ENCODE assay signal across 10 mouse cellular contexts in genomic region chr15:83530233-83530632, GRCm38 (mm10). TPM values are rescaled to one million over a fixed set of nuclear protein-coding genes. Genes with fewer than 3 reads are reported as not detected.
DNase-seq lines count a peak whose midpoint lies in the region; ATAC-seq and TF ChIP-seq lines count a peak whose summit lies in the region.
"Had no signal": no experiment of that assay in that cellular context is flagged by ENCODE, and none has a peak within 500 bp of the region (broad histone marks: within the 10 kb centered on the region; RNA-seq: fewer than 3 reads in every experiment).

No protein-coding gene starts in this region.

- no peak overlapping the region for H3K9ac ChIP-seq in heart, postnatal 0 days (replicated peaks; ENCODE audit: low read depth, low read length)
- H3K9ac ChIP-seq in stomach, postnatal 0 days (ENCODE audit: low read length): no peak overlapping the region
- no peak overlapping the region for H3K9ac ChIP-seq in midbrain, postnatal 0 days (replicated peaks; ENCODE audit: low read length, poor library complexity, severe bottlenecking)
- H3K9ac ChIP-seq: limb, embryonic 12.5 days had no signal

- H3K27ac ChIP-seq in spleen, adult 2 months (ENCODE audit: insufficient read depth, low read length): peak overlapping the region; percentile 20; the same call in 1 of the 2 replicates
- H3K27ac ChIP-seq in heart, postnatal 0 days (ENCODE audit: low read depth): peak overlapping the region; percentile 72
- peak overlapping the region; percentile 58; the same call in 1 of the 2 replicates for H3K27ac ChIP-seq in stomach, postnatal 0 days (replicated peaks)
- H3K27ac ChIP-seq in midbrain, postnatal 0 days (ENCODE audit: low read depth, low read length): no peak overlapping the region
- H3K27ac ChIP-seq: limb, embryonic 12.5 days had no signal

- no peak for TF ChIP-seq CTCF in spleen, adult 2 months (IDR thresholded peaks at IDR 0.05; ENCODE audit: extremely low read depth, insufficient read depth, insufficient read length, insufficient replicate concordance)
- no peak for TF ChIP-seq CTCF in heart, postnatal 0 days (IDR thresholded peaks at IDR 0.05; ENCODE audit: low read depth)
- no peak for TF ChIP-seq CTCF in stomach, postnatal 0 days (IDR thresholded peaks at IDR 0.05; ENCODE audit: low read depth)
- TF ChIP-seq CTCF in midbrain, postnatal 0 days (IDR thresholded peaks at IDR 0.05): no peak

- WGBS in spleen, adult 2 months: 43% methylated on average over 9 of the region's 9 CpGs
- WGBS in heart, postnatal 0 days: 66% methylated on average over 9 of the region's 9 CpGs
- WGBS in stomach, postnatal 0 days: 33% methylated on average over 9 of the region's 9 CpGs
- WGBS in midbrain, postnatal 0 days: 94% methylated on average over 9 of the region's 9 CpGs

- ATAC-seq in heart, postnatal 0 days (ENCODE audit: insufficient read depth, low read depth): no peak
- peak; percentile 56 for ATAC-seq in stomach, postnatal 0 days (ENCODE audit: low FRiP score, low TSS enrichment)
- ATAC-seq in midbrain, postnatal 0 days (ENCODE audit: low FRiP score): no peak

- H3K9me3 ChIP-seq in heart, postnatal 0 days (replicated peaks; ENCODE audit: control insufficient read depth, low read length): no peaks in the 10 kb centered on the region
- no peaks in the 10 kb centered on the region for H3K9me3 ChIP-seq in stomach, postnatal 0 days (ENCODE audit: control insufficient read depth, low read length)
- H3K9me3 ChIP-seq in midbrain, postnatal 0 days (ENCODE audit: low read length): no peaks in the 10 kb centered on the region
- H3K9me3 ChIP-seq: limb, embryonic 12.5 days had no signal

- no peak for DNase-seq in spleen, adult 2 months (ENCODE audit: low read depth in 1 of 2, low spot score in 2 of 2)
- no peak for DNase-seq in spleen, postnatal 36 days (ENCODE audit: low spot score in 2 of 2)
- no peak for DNase-seq in heart, postnatal 0 days (ENCODE audit: low spot score)
- DNase-seq in kidney, postnatal 36 days: peak; percentile 73 to 87
- DNase-seq in stomach, postnatal 0 days (ENCODE audit: low spot score): peak; percentile 57
- no peak for DNase-seq in layer of hippocampus, postnatal 10 days (ENCODE audit: low spot score in 2 of 2)
- DNase-seq in midbrain, postnatal 0 days (ENCODE audit: low spot score): no peak
- no peak for DNase-seq in layer of hippocampus, postnatal 25 days (ENCODE audit: extremely low spot score in 1 of 2, low spot score in 1 of 2)
- DNase-seq: thymus, postnatal 14 days had no signal

- TF ChIP-seq EP300 in heart, postnatal 0 days (IDR thresholded peaks at IDR 0.05; ENCODE audit: low read depth): no peak
- TF ChIP-seq EP300 in stomach, postnatal 0 days (optimal IDR thresholded peaks at IDR 0.05): no peak

- peaks cover 11% of the 10 kb centered on the region; the same call in 1 of the 2 replicates for H3K4me1 ChIP-seq in spleen, adult 2 months (ENCODE audit: control insufficient read depth, insufficient read depth, insufficient read length)
- peaks cover 60% of the 10 kb centered on the region for H3K4me1 ChIP-seq in heart, postnatal 0 days (ENCODE audit: control insufficient read depth, insufficient read depth)
- no peaks in the 10 kb centered on the region; the same call in 1 of the 2 replicates for H3K4me1 ChIP-seq in stomach, postnatal 0 days (replicated peaks; ENCODE audit: control insufficient read depth, insufficient read depth)
- H3K4me1 ChIP-seq in midbrain, postnatal 0 days (ENCODE audit: insufficient read depth, low read length): peaks cover 4% of the 10 kb centered on the region; the same call in 1 of the 2 replicates

- H3K4me2 ChIP-seq in heart, postnatal 0 days (ENCODE audit: low read depth, low read length): no peak overlapping the region
- H3K4me2 ChIP-seq in stomach, postnatal 0 days (replicated peaks; ENCODE audit: low read depth): no peak overlapping the region
- no peak overlapping the region for H3K4me2 ChIP-seq in midbrain, postnatal 0 days (ENCODE audit: low read depth, low read length, poor library complexity, severe bottlenecking)
- H3K4me2 ChIP-seq: limb, embryonic 12.5 days had no signal

- no peak overlapping the region for H3K4me3 ChIP-seq in spleen, adult 2 months (ENCODE audit: extremely low read depth, insufficient read depth, insufficient read length)
- H3K4me3 ChIP-seq in heart, postnatal 0 days (ENCODE audit: low read depth, low read length): no peak overlapping the region
- H3K4me3 ChIP-seq in stomach, postnatal 0 days (ENCODE audit: low read depth, low read length): no peak overlapping the region
- no peak overlapping the region for H3K4me3 ChIP-seq in midbrain, postnatal 0 days (ENCODE audit: low read depth, low read length)
- H3K4me3 ChIP-seq: limb, embryonic 12.5 days had no signal

- no peak for TF ChIP-seq POLR2A in spleen, adult 2 months (IDR thresholded peaks at IDR 0.05; ENCODE audit: low read depth, low read length)

- peaks cover 14% of the 10 kb centered on the region for H3K27me3 ChIP-seq in spleen, adult 2 months (ENCODE audit: control insufficient read depth, insufficient read depth, low read length)
- no peaks in the 10 kb centered on the region for H3K27me3 ChIP-seq in heart, postnatal 0 days (ENCODE audit: control insufficient read depth, insufficient read depth, low read length)
- H3K27me3 ChIP-seq in stomach, postnatal 0 days (ENCODE audit: control insufficient read depth, insufficient read depth, low read length): no peaks in the 10 kb centered on the region
- peaks cover 26% of the 10 kb centered on the region for H3K27me3 ChIP-seq in midbrain, postnatal 0 days (ENCODE audit: insufficient read depth, low read length)

- H3K36me3 ChIP-seq in spleen, adult 2 months (ENCODE audit: control insufficient read depth, insufficient read depth, low read length): no peaks in the 10 kb centered on the region
- 0 out of 2 replicates have a peak, but pooled peaks cover 5% of the 10 kb centered on the region for H3K36me3 ChIP-seq in heart, postnatal 0 days (replicated peaks; ENCODE audit: control insufficient read depth, insufficient read depth, low read length)
- H3K36me3 ChIP-seq in stomach, postnatal 0 days (ENCODE audit: control insufficient read depth, insufficient read depth, low read length): no peaks in the 10 kb centered on the region
- H3K36me3 ChIP-seq in midbrain, postnatal 0 days (ENCODE audit: insufficient read depth, low read length): no peaks in the 10 kb centered on the region
- H3K36me3 ChIP-seq: limb, embryonic 12.5 days had no signal

RNA-seq across cellular contexts. Expression of gene Bik, which starts 3.6 kb away (rescaled TPM):
- polyA plus RNA-seq in spleen, adult 2 months (2012; rRNA removed): 3.7 and 4.7 TPM in 2 replicates
- total RNA-seq in heart, postnatal 0 days (2014; rRNA removed; ENCODE audit: low replicate concordance): 25.8 and 49.6 TPM in 2 replicates
- 33.8 and 37.7 TPM in 2 replicates for polyA plus RNA-seq in heart, postnatal 0 days (2015; fragmentation: Nextera tagmentation; extraction: Ambion mirVana)
- 4.2 and 5.2 TPM in 2 replicates for polyA plus RNA-seq in stomach, postnatal 0 days (2015; fragmentation: Nextera tagmentation; extraction: Ambion mirVana)
- total RNA-seq in layer of hippocampus, postnatal 10 days (2021): not detected
- total RNA-seq in midbrain, postnatal 0 days (2014; rRNA removed): 0.27 TPM in 1 of 2 replicates, not detected in the other
- 0.33 and 0.37 TPM in 2 replicates for polyA plus RNA-seq in midbrain, postnatal 0 days (2015; fragmentation: Nextera tagmentation; extraction: Ambion mirVana)
- total RNA-seq in layer of hippocampus, postnatal 25 days (2021): not detected

RNA-seq across cellular contexts. Expression of gene Ttll1, which starts 19.5 kb away (rescaled TPM):
- 4.4 TPM in 2 replicates for polyA plus RNA-seq in spleen, adult 2 months (2012; rRNA removed)
- 5.8 and 10.7 TPM in 2 replicates for total RNA-seq in heart, postnatal 0 days (2014; rRNA removed; ENCODE audit: low replicate concordance)
- polyA plus RNA-seq in heart, postnatal 0 days (2015; fragmentation: Nextera tagmentation; extraction: Ambion mirVana): 23.2 and 25.7 TPM in 2 replicates
- 10.2 and 11.4 TPM in 2 replicates for polyA plus RNA-seq in stomach, postnatal 0 days (2015; fragmentation: Nextera tagmentation; extraction: Ambion mirVana)
- 10 to 100 TPM; 49.4 to 53.1 TPM for total RNA-seq in layer of hippocampus, postnatal 10 days (2021)
- total RNA-seq in midbrain, postnatal 0 days (2014; rRNA removed): 57.8 and 60.7 TPM in 2 replicates
- 119 and 123 TPM in 2 replicates for polyA plus RNA-seq in midbrain, postnatal 0 days (2015; fragmentation: Nextera tagmentation; extraction: Ambion mirVana)
- 10 to 100 TPM; 38.1 to 39.1 TPM for total RNA-seq in layer of hippocampus, postnatal 25 days (2021)

RNA-seq across cellular contexts. Expression of gene Tspo, which starts 33.2 kb away (rescaled TPM):
- 257 and 293 TPM in 2 replicates for polyA plus RNA-seq in spleen, adult 2 months (2012; rRNA removed)
- total RNA-seq in heart, postnatal 0 days (2014; rRNA removed; ENCODE audit: low replicate concordance): 264 and 335 TPM in 2 replicates
- 205 and 210 TPM in 2 replicates for polyA plus RNA-seq in heart, postnatal 0 days (2015; fragmentation: Nextera tagmentation; extraction: Ambion mirVana)
- 277 and 284 TPM in 2 replicates for polyA plus RNA-seq in stomach, postnatal 0 days (2015; fragmentation: Nextera tagmentation; extraction: Ambion mirVana)
- total RNA-seq in layer of hippocampus, postnatal 10 days (2021): 1 to 10 TPM; 2.4 to 2.9 TPM
- 5.5 and 8.0 TPM in 2 replicates for total RNA-seq in midbrain, postnatal 0 days (2014; rRNA removed)
- 8.4 and 11.3 TPM in 2 replicates for polyA plus RNA-seq in midbrain, postnatal 0 days (2015; fragmentation: Nextera tagmentation; extraction: Ambion mirVana)
- 1 to 10 TPM; 3.5 to 4.6 TPM for total RNA-seq in layer of hippocampus, postnatal 25 days (2021)

RNA-seq across cellular contexts. Expression of gene Mcat, which starts 33.4 kb away (rescaled TPM):
- polyA plus RNA-seq in spleen, adult 2 months (2012; rRNA removed): 19.1 and 20.9 TPM in 2 replicates
- total RNA-seq in heart, postnatal 0 days (2014; rRNA removed; ENCODE audit: low replicate concordance): 66.6 and 87.2 TPM in 2 replicates
- polyA plus RNA-seq in heart, postnatal 0 days (2015; fragmentation: Nextera tagmentation; extraction: Ambion mirVana): 33.5 and 36.9 TPM in 2 replicates
- polyA plus RNA-seq in stomach, postnatal 0 days (2015; fragmentation: Nextera tagmentation; extraction: Ambion mirVana): 24.9 and 25.5 TPM in 2 replicates
- total RNA-seq in layer of hippocampus, postnatal 10 days (2021): 10 to 100 TPM; 26.8 to 31.7 TPM
- 43.9 and 44.4 TPM in 2 replicates for total RNA-seq in midbrain, postnatal 0 days (2014; rRNA removed)
- 34.6 and 35.9 TPM in 2 replicates for polyA plus RNA-seq in midbrain, postnatal 0 days (2015; fragmentation: Nextera tagmentation; extraction: Ambion mirVana)
- total RNA-seq in layer of hippocampus, postnatal 25 days (2021): 10 to 100 TPM; 26.3 to 29.5 TPM

Comparison
In these comparisons a context has a peak if more than half of its experiments do, and no peak if none do; other contexts are left out.
1. DNase-seq: peak in kidney, postnatal 36 days (2 of 2) and stomach, postnatal 0 days (single experiment); none in spleen, adult 2 months (0 of 2), spleen, postnatal 36 days (0 of 2), heart, postnatal 0 days (single experiment), layer of hippocampus, postnatal 10 days (0 of 2), midbrain, postnatal 0 days (single experiment) and layer of hippocampus, postnatal 25 days (0 of 2).
2. RNA of gene Bik, which starts 3.6 kb away (total RNA-seq): 25.8 to 49.6 TPM in heart, postnatal 0 days; not detected in layer of hippocampus, postnatal 10 days, not detected in layer of hippocampus, postnatal 25 days and 0.27 TPM in midbrain, postnatal 0 days; every median in the first group is over 10 times any median in the second.
3. RNA of gene Tspo, which starts 33.2 kb away (total RNA-seq): 264 to 335 TPM in heart, postnatal 0 days; 5.5 to 8.0 TPM in midbrain, postnatal 0 days, 3.5 to 4.6 TPM in layer of hippocampus, postnatal 25 days and 2.4 to 2.9 TPM in layer of hippocampus, postnatal 10 days; every median in the first group is over 10 times any median in the second.